Mouse (Mus musculus): Measurements from ENCODE around the gene Dgkb.

DNA sequence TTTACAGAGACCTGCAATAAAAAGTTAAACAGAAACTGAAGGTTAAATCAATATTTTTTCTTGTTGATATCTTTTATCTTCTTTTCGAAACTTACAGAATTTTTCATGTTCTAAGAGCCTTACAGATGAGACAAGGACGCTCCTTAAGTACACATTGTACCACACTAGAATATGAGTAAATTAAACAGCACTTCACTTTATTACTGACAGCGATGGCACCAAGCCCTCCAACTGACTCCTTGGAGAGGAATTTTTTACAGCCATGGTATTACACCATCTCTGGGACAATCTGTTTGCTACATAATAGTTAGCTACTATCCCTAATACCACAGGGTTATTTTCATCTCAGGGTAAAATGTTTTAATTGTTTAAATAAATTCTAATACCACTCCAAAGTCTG, 556.6 kb downstream of the Dgkb start:
- TF ChIP-seq POLR2A (IDR thresholded peaks at IDR 0.05; ENCODE audit: low read depth, low read length) = no peak
- no peak for TF ChIP-seq CTCF (IDR thresholded peaks at IDR 0.05; ENCODE audit: borderline replicate concordance, insufficient read depth, low read length)
